Mouse (Mus musculus) heart, adult 18-20 months (tissue): ENCODE data around the gene Dse. TPM values are rescaled to one million over a fixed set of nuclear protein-coding genes. Genes with fewer than 3 reads are reported as not detected.
"Not testable (repeated sequence)": the region's sequence is repeated elsewhere in the genome, so short reads cannot be mapped to it uniquely, and the experiment has no call there.

ENCODE experiments used
- DNase-seq, 2 experiments: peaks; one replicate each; pipeline ENCODE4 v3.0.0; 2021 to 2022; ENCODE audit warnings: mixed read lengths in 1 of 2
- long read RNA-seq, 2 experiments: library from polyadenylated mRNA; stranded (forward); transcript quantifications; one replicate each; pipeline ENCODE4 v2.0.0; 2021
- total RNA-seq, 2 experiments: library from RNA; stranded (reverse); gene quantifications; 2 replicates each; pipeline ENCODE4 v1.2.3; 2021

Dse gene
- 1 to 10 TPM; 4.0 to 4.4 TPM for total RNA-seq
- long read RNA-seq, experiment 1, partial matches to known transcripts = 2 of 3 reads
- long read RNA-seq, experiment 1, other reads (novel, unspliced or antisense) = 1 of 3 reads
- long read RNA-seq, experiment 2 = 0 reads

DNA sequence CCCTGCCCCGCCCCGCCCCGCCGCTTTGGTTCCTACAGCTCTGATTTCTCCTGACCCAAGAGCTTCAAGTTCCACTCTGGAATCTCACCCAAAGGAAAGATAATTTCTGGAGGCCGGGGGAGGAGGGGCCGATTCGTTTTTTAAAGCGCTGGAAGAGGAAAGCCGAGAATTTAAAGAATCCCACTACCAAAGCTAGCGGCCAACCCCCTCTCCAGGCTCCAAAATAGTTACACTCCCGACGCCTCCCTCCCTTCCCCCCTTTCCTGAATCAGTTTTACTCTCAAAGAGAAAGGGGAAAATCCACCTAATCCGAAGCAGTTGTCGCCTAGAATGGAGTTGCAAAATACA, at the start of gene Dse:
Gene Dse (minus strand): TSS at position 213 of the 348 bp plus-strand sequence.
- DNase-seq = no peak

- DNase-seq = not testable (repeated sequence)
These were observed 45.3 kb upstream of the Dse start for GRCm38 (mm10) chr10:34252833-34253232.

DNA sequence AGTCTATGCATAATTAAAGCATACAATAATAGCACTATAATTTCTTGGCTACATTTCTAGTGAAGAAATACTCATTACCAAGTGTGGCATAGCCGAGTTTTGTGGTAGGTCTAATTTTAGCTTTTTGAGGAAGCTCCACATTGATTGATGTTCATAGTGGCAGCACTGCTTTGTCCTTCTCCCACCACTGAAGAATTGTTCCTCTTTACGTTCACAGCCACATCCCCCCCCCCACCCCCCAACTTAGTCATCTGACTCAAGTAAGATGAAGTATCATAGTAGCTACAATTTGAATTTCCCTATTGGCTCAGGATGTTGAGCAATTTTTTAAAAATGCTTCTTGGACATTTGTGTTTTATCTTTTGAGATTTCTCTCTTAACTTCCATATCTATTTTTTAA, 42.1 kb upstream of the Dse start:
- DNase-seq = no peak

DNA sequence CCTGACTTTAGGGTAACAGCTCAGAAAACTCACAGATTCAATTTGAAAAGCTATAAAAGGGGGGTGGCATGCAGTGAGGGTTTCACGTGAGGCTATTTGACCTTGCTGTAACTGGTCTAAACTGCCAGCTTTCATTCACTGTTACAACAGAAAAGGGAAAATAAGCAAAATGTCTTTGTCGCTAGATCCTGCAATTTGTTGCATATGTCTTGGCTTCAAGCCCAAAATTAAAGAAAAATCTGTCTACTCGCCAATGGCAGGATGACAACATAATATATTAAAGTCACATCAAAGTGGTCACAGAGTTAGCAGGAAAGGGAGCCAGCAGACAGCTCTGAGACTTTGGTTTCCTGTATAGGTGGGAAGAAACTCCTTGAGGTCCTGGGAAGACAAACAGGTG, 40.2 kb upstream of the Dse start:
- no peak for DNase-seq

DNA sequence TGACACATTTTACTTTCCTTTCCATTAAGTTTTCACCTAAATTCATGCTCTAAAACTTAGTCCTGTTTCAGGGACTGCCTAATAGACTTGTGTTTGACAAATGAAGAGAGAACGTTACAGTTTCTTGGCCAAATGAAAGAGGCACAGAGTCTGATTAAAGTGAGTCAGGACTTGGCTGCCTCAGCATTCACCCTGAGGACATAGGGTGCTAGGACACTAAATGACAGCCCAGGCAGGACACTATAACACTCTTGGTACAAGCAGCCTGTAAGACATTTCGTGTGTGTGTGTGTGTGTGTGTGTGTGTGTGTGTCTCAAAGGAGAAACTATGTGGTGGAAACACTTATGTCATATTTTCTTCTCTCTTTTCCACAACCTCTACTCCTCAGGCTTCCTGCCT, 38.6 kb upstream of the Dse start:
- peak; percentile 26 to 51 for DNase-seq

DNA sequence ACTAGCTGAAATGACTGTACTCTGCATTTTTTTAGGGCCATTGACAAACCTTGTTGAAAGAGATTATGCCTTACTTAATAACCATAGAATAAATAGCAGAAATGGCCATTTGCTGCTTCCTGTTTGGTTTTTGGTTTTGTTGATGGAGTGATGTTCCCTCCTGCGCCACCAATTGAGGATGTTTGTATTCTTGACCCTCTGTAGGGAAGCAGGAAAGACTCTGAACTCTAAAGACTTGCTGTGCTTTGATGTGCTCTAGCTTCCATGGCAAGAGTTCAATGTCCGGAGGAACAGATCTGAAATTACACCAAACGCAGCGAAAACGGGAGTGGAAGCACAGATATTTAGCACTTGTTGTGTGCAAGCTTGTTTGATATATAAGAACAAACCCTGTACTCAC, 37.2 kb upstream of the Dse start:
- peak in 1 of 2 experiments; percentile 10 for DNase-seq

DNA sequence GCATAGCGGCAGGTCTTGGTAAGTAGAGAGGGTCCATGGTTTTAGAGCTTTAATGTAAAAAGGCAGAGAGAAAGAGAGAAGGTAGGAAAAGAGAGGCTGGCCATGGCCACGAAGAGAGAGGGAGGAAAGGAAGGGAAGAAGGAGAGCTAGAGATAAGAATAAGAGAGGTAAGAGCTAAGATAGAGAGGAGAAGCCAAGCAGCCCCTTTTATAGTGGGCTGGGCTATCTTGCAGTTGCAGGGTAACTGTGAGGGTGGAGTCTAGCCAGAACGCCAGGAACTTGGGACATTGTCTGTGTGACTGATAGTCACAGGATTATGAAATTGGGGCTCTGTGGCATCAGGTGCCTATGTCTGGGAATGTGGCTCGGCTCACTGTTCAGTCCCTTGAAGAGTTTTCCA, 31.0 kb upstream of the Dse start:
- no peak for DNase-seq

DNA sequence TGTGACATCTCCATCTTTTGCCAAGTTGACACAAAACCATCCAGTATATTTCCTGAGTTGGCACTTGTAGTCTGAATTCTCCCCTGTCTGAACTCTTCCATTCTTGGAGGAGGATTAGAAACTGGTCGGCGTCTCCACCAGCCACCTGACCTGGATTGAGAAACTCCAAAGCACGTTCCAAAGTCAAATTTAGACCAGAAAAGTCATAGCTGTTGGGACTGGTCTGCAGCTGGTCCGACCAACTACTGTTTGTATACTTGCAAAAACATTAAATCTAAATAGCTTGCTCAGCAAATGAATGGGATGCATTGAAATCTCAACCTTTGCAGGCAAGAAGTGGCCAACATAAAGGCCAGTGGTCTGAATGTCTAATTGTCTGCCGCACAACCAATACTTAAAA, 29.1 kb upstream of the Dse start:
- no peak for DNase-seq

- no peak for DNase-seq
These were observed 27.9 kb upstream of the Dse start for GRCm38 (mm10) chr10:34235384-34235783.

GRCm38 (mm10) chr10:34233931-34234745, 26.6 kb upstream of the Dse start:
- DNase-seq = no peak

GRCm38 (mm10) chr10:34233418-34233817, 25.9 kb upstream of the Dse start:
- DNase-seq = no peak

- DNase-seq = no peak
These were observed 22.7 kb upstream of the Dse start for GRCm38 (mm10) chr10:34230121-34230675.

- DNase-seq = no peak
These were observed 22.0 kb upstream of the Dse start for GRCm38 (mm10) chr10:34229491-34229890.

DNA sequence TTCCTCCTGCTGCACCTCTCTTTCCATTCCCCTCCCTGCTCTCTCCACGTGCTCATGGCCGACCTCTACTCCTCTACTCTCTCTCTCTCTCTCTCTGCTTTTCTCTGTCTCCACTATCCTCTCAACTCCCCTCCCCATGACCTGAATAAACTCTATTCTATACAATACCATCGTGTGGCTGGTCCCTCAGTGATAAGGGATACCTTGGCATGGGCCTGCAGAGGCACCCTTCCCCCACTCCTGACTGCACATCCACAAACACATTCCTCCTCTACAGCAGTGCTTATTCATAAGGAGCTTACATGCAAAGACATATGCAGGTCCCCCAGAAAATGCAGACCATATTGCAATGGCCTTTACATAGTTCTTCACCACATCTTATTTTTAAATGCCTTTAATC, 16.1 kb upstream of the Dse start:
- no peak for DNase-seq

GRCm38 (mm10) chr10:34221909-34222620, 14.6 kb upstream of the Dse start:
- DNase-seq = no peak

GRCm38 (mm10) chr10:34218191-34218590, 10.7 kb upstream of the Dse start:
- no peak for DNase-seq

- no peak for DNase-seq
These were observed 8.2 kb upstream of the Dse start for GRCm38 (mm10) chr10:34215667-34216066.

- no peak for DNase-seq
These were observed 2.4 kb upstream of the Dse start for GRCm38 (mm10) chr10:34209951-34210350.

DNA sequence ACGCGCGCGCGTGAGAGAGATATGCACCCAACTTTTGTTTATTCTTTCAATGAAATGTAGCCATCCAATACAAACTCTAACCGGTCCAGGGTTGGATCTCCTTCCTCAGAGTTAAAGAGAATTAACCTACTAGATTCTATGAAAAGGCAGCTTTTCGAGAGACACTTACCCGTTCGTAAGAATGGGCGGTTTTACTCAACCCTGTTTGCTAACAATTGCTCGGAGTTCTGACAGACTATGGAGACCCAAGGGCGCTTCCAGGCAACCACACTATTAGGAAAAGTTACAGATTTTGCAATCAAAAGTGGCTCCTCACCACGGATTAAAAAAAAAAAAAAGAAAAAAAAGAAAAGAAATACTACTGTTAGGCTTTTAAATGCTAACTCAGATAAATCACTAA, 516 bp upstream of the Dse start:
- DNase-seq = no peak

DNA sequence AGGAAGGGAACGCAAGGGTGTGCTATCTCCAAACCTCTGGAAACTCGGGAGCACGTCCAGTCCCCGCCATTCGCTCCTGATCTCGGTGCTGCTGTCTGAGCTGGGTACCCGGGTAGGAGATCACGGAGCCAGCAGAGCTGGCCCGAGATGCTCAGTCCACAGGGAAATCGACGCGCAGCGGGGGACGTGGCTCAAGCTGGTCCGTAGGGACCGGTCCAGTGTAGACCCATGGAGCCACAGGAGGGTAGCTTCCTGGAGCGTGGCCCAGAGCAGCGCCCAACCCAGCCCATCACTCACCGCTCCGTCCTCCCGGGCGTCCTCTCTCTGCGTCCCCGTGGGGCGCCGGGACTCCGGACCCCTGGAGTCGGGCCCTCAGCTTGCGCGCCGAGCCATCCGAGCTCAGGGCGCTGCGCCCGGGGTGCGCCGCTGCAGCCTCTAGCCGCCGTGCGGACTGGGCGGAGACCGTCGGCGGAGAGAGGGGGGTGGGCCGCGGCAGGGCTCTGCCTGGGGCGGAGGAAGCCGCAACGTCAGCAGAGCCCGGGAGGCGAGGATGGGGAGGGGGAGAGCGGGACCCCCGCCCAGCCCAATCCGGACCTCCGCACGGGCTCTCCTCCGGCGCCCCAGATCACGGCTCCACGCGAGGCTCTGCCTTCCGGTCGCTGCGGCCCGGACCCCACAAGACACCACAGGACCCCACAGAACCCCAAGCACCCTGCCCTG, 572 bp downstream of the Dse start:
- peak; percentile 73 to 83 for DNase-seq

DNA sequence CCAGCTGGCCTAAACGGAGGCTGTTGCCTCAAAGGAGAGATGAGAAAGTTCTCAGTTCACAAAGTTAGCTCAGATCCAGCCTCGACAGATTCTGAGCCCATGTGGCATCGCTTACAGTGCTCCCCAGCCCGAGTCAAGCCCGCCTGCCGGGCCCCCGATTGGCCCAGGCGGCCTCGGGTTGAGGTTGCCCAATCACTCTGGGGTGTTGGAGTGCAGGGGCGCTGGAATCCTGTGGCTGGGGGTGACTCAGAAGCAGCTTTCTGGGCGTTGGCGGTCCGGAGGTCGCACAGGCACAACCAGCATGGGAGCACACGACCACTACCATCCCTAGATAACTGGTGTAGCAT, 1.1 kb downstream of the Dse start:
- peak; percentile 72 to 73 for DNase-seq

DNA sequence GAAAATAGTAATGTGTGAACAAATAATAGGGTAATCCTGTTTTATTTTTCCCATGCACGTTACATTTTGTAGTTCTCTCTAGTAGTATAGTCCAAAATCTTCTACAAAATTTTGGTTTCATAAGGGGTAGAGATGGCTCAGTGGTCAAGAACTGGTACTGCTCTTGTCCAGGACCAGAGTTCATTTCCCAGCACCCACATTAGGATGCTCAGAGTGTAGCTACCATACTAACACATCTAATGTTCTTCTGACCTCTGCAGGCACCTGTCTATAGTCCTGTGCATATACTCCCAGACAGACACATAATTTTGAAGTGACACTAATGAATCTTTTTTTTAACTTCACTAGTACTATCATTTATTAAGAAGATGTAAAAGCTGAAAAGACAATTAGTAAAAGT, 1.7 kb downstream of the Dse start:
- DNase-seq = no peak

GRCm38 (mm10) chr10:34200689-34201088, 6.8 kb downstream of the Dse start:
- DNase-seq = peak; percentile 35 to 44
